Mouse (Mus musculus) urinary bladder, postnatal 4 days (tissue): Measurements from ENCODE around the gene Dusp10.

Source experiments
- DNase-seq, 2 experiments: peaks; one replicate each; pipeline ENCODE4 v3.0.0; 2021 to 2022; ENCODE audit warnings: low spot score in 2 of 2

Dusp10 gene

GRCm38 (mm10) chr1:184053711-184054110 lies 40.6 kb downstream of the Dusp10 start:
- no peak for DNase-seq

GRCm38 (mm10) chr1:184054176-184054575 lies 41.1 kb downstream of the Dusp10 start:
- no peak for DNase-seq

GRCm38 (mm10) chr1:184058206-184058605 lies 45.1 kb downstream of the Dusp10 start:
- no peak for DNase-seq

GRCm38 (mm10) chr1:184059814-184060213 lies 46.7 kb downstream of the Dusp10 start:
- DNase-seq: no peak

GRCm38 (mm10) chr1:184060381-184060780 lies 47.3 kb downstream of the Dusp10 start:
- DNase-seq: peak in 1 of 2 experiments; percentile 53

GRCm38 (mm10) chr1:184060828-184061734 lies 48.0 kb downstream of the Dusp10 start:
- DNase-seq: no peak

- no peak for DNase-seq
Observed at GRCm38 (mm10) chr1:184061901-184062300, 48.8 kb downstream of the Dusp10 start.

- no peak for DNase-seq
Observed at GRCm38 (mm10) chr1:184064306-184064705, 51.2 kb downstream of the Dusp10 start.

- no peak for DNase-seq
Observed at GRCm38 (mm10) chr1:184065589-184066361, 52.7 kb downstream of the Dusp10 start.

- no peak for DNase-seq
Observed at GRCm38 (mm10) chr1:184066460-184067287, 53.6 kb downstream of the Dusp10 start.

GRCm38 (mm10) chr1:184067704-184068558 lies 54.8 kb downstream of the Dusp10 start:
- DNase-seq: no peak

GRCm38 (mm10) chr1:184068971-184069370 lies 55.9 kb downstream of the Dusp10 start:
- no peak for DNase-seq

GRCm38 (mm10) chr1:184076065-184076464 lies 63.0 kb downstream of the Dusp10 start:
- no peak for DNase-seq

- peak in 1 of 2 experiments; percentile 31 for DNase-seq
Observed at GRCm38 (mm10) chr1:184076756-184077155, 63.7 kb downstream of the Dusp10 start.

GRCm38 (mm10) chr1:184079304-184079703 lies 66.2 kb downstream of the Dusp10 start:
- DNase-seq: no peak

- no peak for DNase-seq
Observed at GRCm38 (mm10) chr1:184082661-184083060, 69.6 kb downstream of the Dusp10 start.

- DNase-seq: no peak
Observed at GRCm38 (mm10) chr1:184083166-184083565, 70.1 kb downstream of the Dusp10 start.

- DNase-seq: no peak
Observed at GRCm38 (mm10) chr1:184084961-184085360, 71.9 kb downstream of the Dusp10 start.

GRCm38 (mm10) chr1:184090515-184090914 lies 77.4 kb downstream of the Dusp10 start:
- no peak for DNase-seq

GRCm38 (mm10) chr1:184094914-184095313 lies 81.8 kb downstream of the Dusp10 start:
- no peak for DNase-seq

- no peak for DNase-seq
Observed at GRCm38 (mm10) chr1:184100414-184100813, 87.3 kb downstream of the Dusp10 start.
